Mouse (Mus musculus) lung, adult 18-20 months (tissue): ENCODE results near the gene Hhat.
A peak's percentile ranks its signal among the peaks of the same experiment; 100 is the strongest.

Experiments
- DNase-seq, 2 experiments: peaks; one replicate each; pipeline ENCODE4 v3.0.0; 2022; ENCODE audit warnings: mixed read lengths in 2 of 2

Gene Hhat

DNA sequence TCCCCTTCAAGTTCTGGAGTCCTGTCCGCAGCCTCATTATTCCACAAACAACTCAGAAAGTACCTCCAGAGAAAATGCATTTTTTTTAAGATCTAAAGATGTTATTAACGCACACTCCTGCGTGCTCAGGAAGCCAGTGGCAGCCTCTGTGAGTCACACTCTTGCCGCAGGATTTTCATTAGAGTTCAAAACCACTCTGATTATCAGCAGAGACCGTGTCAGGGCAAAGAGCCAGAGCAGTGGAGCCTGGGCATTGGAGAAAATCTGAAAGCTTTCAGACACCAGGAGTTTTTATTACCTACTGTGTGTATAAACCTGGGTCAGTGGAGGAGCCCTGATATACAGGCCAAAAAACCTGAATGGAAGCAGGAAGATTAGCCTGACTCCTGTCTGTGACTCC, 292.8 kb downstream of the Hhat start:
- no peak for DNase-seq

DNA sequence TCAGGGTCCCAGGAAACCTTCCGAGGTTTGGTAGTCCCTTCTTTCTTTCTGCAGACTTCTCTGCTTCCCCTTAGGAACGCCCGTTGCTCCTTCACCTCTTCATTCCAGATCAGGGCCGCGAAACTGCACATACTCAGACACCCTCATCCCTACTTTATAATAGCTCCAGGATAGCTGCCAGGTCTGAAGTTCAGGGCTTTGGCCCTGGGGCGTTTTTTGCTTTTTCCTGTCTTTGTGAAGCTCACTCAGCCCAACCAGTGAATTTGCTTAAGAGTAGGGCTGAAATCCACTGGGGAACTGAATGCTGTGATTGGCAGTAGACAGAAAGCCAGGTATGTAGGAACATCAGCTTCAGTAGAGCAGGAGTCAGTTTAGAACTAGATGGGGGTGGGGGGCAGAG, 293.5 kb downstream of the Hhat start:
- DNase-seq = no peak

- DNase-seq = peak in 1 of 2 experiments; percentile 31
Observed at GRCm38 (mm10) chr1:192476704-192477103, 294.3 kb downstream of the Hhat start.

DNA sequence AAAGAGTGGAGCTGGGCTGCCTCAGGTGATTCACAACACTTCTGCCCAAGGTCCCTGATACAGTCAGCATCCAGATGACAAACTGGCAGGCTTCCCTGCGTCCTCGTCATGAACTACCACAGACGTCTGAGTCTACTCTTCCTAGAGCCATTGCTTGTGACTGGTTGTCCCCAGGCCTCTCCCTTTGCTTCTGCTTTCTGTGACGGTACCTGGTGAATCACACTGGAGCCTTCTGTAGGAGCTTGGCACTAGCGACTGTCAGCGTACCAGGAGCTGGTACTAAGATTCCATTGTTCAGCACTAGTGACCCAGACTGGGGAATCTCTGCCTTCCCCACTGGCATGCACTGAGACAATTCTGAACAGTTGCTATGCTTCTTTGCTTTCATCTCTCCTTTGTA, 297.9 kb downstream of the Hhat start:
- no peak for DNase-seq

- DNase-seq = no peak
Observed at GRCm38 (mm10) chr1:192472366-192472765, 298.7 kb downstream of the Hhat start.

GRCm38 (mm10) chr1:192463732-192464131, 307.3 kb downstream of the Hhat start:
- DNase-seq = no peak

DNA sequence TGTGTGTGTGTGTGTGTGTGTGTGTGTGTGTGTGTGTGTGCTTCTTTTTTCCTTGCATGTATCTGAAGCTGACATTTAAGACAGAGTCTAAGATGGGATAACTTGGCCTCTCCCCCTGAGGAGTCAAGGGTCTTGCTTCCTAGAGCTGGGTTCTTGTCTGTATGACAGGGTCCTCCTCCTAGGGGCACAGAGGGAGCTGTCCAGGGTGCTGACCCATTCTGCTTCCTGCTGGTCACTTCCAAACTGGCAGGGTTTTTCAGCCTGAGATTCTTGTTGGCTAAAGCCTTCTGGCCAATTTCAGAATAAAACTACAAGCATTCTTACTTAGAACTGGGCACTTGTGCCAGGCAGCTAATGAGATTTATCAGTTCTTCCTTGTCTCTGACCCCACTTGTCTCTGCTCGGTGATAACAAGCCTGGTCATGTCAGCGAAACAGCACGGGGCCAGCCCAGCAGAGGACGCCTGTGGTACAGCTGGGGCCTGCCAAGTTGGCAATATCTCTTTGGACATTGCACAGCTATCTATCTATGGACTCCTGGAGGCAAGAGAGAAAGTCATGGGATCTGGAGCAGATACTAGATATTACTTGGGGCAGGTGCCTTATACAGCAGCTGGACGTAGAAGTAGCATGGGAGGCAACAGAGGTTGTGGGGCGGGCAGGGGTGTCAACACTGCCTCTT, 313.4 kb downstream of the Hhat start:
- no peak for DNase-seq

DNA sequence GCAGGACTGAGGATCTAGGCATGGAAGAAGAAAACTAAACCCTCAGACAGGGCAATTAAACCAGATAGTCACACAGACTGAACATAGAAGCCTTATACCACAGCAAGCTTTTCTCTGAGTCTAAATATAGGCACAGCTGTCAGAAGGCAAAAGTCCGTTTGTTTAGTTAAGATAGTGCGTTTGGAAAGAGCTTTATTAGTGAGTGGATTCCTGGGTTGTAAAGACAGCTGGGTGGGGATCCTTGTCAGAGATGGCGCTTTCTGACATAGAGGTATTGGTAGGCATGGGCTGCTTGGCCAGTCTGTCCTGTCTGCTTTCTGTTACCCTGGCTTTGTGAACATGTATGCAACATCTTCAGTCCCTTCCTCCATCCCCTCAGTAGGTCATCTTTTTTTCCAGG, 314.0 kb downstream of the Hhat start:
- no peak for DNase-seq

DNA sequence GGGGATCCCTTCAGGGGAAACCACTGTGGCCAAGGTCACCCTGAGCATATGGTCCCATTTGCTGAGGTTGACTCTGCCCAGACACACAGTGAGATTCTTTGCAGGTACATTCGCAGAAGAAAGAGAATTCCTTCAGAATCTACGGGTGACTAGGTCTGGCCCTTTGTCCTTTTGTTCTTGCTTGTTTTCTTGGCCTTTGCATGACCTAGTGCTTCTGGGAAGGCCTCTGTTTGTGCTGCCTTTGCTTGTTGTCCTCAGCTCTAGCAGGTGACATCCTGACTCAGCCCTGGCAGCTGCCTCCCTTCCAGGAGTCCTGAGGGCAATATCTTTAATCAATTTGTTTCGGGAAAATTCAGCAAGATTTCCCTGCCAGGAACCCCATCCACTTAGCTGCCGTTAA, 316.0 kb downstream of the Hhat start:
- no peak for DNase-seq

DNA sequence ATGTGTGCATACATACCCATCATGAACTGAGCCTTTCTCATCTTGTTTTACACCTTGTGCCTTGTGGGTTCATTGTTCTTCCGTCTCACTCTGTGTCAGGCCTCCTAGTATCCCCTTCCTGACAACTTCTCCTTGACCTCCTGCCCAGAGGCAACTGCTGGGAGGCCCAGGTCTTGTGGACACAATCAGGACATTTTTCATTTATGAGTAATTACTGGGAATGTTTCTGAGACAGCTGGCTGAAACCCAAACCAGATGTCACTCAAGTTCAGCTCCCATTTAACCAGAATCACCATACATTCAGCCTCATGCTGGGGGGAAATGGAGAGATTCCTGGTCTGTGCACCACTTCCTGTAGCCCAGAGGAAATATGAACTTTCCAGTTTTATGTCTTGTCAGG, 316.5 kb downstream of the Hhat start:
- no peak for DNase-seq

- no peak for DNase-seq
Observed at GRCm38 (mm10) chr1:192451722-192452121, 319.3 kb downstream of the Hhat start.

DNA sequence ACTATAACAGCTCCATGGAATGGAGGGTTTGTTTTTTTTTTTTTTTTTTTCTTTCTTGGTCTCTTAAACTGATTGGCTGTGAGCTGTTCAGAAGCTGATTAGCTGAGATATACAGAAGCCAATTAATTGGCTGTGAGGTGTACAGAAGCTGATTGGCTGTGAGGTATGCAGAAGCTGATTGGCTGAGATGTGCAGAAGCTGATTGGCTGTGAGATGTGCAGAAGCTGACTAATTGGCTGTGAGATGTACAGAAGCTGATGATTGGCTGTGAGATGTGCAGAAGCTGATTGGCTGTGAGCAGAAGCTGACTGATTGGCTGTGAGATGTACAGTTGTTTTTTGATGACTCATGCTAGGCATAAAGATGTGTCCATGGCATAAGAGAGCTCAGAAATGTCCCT, 320.6 kb downstream of the Hhat start:
- DNase-seq = no peak

- DNase-seq = peak; percentile 3 to 23
Observed at GRCm38 (mm10) chr1:192449572-192450351, 321.3 kb downstream of the Hhat start.

- no peak for DNase-seq
Observed at GRCm38 (mm10) chr1:192448512-192448911, 322.5 kb downstream of the Hhat start.

DNA sequence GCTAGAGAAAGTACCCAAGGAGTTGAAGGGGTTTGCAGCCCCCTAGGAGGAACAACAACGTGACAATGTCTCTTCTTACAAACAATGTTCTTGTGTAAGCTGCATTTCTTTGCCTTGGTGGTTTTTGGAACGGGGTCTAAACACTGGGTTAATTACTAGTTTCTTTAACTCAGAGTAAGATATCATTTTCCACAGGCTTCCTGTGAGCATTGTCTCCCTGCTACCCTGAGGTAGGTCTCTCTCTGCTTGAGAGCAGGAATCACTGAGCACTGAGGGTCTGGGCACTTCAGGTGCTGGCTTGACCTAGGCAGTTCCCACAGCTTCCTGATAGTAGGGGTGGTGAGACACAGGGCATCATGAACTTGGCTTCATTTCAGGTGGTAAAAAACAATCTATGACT, 323.4 kb downstream of the Hhat start:
- DNase-seq = no peak
